Mouse (Mus musculus): ENCODE measurements around the gene 4933402D24Rik. TPM values are rescaled to one million over a fixed set of nuclear protein-coding genes. Genes with fewer than 3 reads are reported as not detected.

The 4933402D24Rik gene
- polyA plus RNA-seq, 1 experiment from 2014 or later: 0.24 TPM

DNA sequence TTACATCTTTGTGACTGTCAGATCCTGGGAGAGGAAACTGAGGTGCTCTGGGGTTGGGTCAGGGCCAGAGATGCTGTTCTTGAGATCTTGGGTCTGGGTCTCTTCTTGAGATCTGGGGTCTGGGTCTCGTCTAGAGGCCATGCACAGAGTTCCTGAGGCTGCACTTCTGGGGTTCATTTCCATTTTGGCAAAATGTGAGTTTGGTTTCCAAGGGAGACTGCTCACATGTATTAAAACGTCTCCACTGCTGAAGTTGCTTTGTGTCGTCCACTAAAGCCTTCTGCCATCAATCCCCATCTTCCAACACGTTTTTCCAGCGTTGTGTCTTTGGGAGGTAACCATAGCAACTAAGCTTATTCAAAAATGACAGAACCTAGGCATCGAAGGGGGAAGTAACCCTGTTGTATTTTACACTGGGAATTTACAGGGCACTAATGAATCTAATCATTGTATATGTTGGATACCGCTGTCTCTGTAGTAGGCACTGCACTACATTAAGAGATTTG is 5.1 kb downstream of the 4933402D24Rik start:
- Histone ChIP-seq H3K27me3 (ENCODE audit: control insufficient read depth, insufficient read depth, low read depth, low read length) (no peaks in the 10 kb centered on the region), H3K4me1 (ENCODE audit: control insufficient read depth, insufficient read depth, low read length) (peaks cover 30% of the 10 kb centered on the region), H3K27ac (ENCODE audit: low read length) (peak overlapping the region; percentile 67), H3K9me3 (replicated peaks; ENCODE audit: control insufficient read depth, low read length, poor library complexity, severe bottlenecking) (no peaks in the 10 kb centered on the region), H3K4me3 (ENCODE audit: low read depth, low read length) (no peak overlapping the region), H3K4me2 (ENCODE audit: low read length) (no peak overlapping the region; the same call in 1 of the 2 replicates), H3K36me3 (ENCODE audit: control insufficient read depth, insufficient read depth, low read length) (no peaks in the 10 kb centered on the region), H3K9ac (ENCODE audit: low read depth, low read length) (no peak overlapping the region)
- ATAC-seq: peak; percentile 78
- WGBS: 4% methylated on average over 7 of the region's 7 CpGs

DNA sequence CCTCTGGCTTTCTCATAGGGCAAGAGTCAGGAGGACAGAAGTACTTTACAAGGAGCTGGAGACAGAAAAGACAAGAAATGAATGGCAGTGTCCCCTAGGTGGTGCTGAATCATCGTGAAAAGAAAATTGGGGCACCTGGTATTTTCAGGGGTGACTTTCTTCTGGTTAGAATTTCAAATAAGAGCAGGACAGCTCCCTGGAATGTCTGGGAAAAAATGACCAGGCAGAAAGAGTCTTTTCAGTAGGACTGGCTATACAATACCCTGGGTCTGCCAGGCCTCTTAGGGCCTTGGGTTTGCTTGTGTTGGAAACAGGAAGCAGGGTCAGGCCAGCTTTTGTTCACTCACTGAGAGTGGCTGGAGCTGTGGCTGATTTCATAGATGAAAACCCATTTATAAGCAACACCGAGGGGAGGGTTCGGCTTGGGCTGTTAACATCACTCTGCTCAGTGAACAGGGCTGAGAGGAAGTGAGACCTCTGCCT is 5.8 kb downstream of the 4933402D24Rik start:
- Histone ChIP-seq H3K4me2 (ENCODE audit: low read length) (no peak overlapping the region), H3K27ac (ENCODE audit: low read length) (peak overlapping the region; percentile 67), H3K27me3 (ENCODE audit: control insufficient read depth, insufficient read depth, low read depth, low read length) (no peaks in the 10 kb centered on the region), H3K9me3 (replicated peaks; ENCODE audit: control insufficient read depth, low read length, poor library complexity, severe bottlenecking) (no peaks in the 10 kb centered on the region), H3K4me3 (ENCODE audit: low read depth, low read length) (no peak overlapping the region), H3K36me3 (ENCODE audit: control insufficient read depth, insufficient read depth, low read length) (no peaks in the 10 kb centered on the region), H3K4me1 (ENCODE audit: control insufficient read depth, insufficient read depth, low read length) (peaks cover 27% of the 10 kb centered on the region), H3K9ac (ENCODE audit: low read depth, low read length) (no peak overlapping the region)
- ATAC-seq: peak; percentile 89
- 2% methylated on average over 3 of the region's 3 CpGs for WGBS

DNA sequence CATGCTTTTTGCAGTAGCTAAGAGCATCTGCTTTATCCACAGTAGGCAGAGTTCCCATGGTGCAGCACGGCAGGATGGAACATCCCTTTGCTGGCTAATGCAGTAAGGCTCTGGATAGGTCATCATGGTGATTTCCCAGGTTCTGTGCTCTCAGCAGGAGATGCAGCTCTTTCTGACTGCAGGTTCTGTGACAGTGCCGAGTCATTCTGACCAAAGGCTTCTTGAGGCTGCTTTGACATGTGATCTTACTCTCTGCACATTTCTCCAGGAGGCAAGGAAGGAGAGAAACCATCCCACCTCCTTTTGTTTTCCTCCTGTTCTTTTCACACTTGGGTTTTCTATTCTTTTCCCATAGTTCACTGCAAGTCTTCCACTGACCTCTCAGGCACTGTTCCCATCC is 13.1 kb downstream of the 4933402D24Rik start:
- 60% methylated on average over 2 of the region's 2 CpGs for WGBS
- Histone ChIP-seq H3K27ac (ENCODE audit: low read length) (no peak overlapping the region), H3K4me1 (ENCODE audit: control insufficient read depth, insufficient read depth, low read length) (no peaks in the 10 kb centered on the region), H3K9ac (ENCODE audit: low read depth, low read length) (no peak overlapping the region), H3K27me3 (ENCODE audit: control insufficient read depth, insufficient read depth, low read depth, low read length) (no peaks in the 10 kb centered on the region), H3K4me3 (ENCODE audit: low read depth, low read length) (no peak overlapping the region), H3K4me2 (ENCODE audit: low read length) (no peak overlapping the region), H3K9me3 (replicated peaks; ENCODE audit: control insufficient read depth, low read length, poor library complexity, severe bottlenecking) (no peaks in the 10 kb centered on the region), H3K36me3 (ENCODE audit: control insufficient read depth, insufficient read depth, low read length) (peaks cover 7% of the 10 kb centered on the region)
- ATAC-seq: no peak

DNA sequence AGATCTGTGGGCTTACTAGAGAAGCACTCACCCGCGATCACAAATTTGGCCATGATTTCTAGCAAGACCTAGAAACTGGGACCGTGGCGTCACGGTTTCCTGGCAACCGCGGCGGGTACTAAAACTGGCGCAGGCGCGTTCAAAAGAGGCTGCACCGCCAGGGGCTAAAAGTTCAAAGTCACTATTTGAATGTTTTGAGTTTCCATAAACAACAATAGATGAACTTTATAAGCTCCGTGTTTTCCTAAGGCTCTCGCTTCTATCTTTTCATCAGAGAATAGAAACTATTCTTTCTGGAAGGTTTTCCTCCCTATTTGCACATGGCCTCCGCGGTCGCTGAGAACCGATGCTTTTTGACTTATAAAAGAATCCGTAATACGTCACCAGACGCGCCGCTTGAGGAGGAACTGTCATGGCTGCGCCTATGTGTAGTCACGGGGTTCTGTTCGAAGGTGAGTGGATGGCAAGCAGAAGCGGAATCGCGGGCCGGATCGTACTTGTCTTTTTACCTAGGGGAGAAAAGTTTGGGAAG is 38.8 kb downstream of the 4933402D24Rik start, which contains the start of the genes Mdh1b and Fastkd2:
Mdh1b (minus strand) TSS at position 79 of the 532 bp plus-strand sequence.
Fastkd2 (plus strand) TSS at position 375 of the 532 bp plus-strand sequence.
- peaks cover 28% of the 10 kb centered on the region for H3K4me1 ChIP-seq (ENCODE audit: control insufficient read depth, insufficient read depth, low read length)
- WGBS: under 1% methylated on average over 31 of the region's 31 CpGs

DNA sequence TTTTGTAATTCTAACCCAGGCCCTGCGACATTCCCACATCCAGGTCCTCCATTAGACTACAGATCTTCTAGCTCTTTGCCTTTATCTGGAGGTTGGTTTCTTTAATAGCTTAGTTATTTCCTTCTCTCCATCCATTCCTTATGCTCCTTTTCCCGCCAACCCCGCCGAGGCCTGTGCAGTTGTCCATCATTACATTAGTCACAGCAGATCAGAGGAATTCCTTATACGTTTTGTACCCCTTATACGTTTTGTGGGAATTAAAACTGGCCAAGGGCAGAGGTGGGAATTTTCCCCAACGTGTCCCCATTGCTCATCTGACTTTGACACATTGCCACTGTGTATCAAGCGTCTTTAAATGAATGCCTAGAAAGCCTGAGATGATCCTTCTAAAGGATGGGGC is 39.3 kb downstream of the 4933402D24Rik start:
- H3K4me1 ChIP-seq (ENCODE audit: control insufficient read depth, insufficient read depth, low read length): peaks cover 28% of the 10 kb centered on the region
- H3K27me3 ChIP-seq (ENCODE audit: control insufficient read depth, insufficient read depth, low read depth, low read length): peaks cover 7% of the 10 kb centered on the region
- no peak overlapping the region for H3K27ac ChIP-seq (ENCODE audit: low read length)
- peak; percentile 44 for ATAC-seq
- peak overlapping the region; percentile 75 for H3K4me3 ChIP-seq (ENCODE audit: low read depth, low read length)
- H3K36me3 ChIP-seq (ENCODE audit: control insufficient read depth, insufficient read depth, low read length): no peaks in the 10 kb centered on the region
- no peaks in the 10 kb centered on the region for H3K9me3 ChIP-seq (replicated peaks; ENCODE audit: control insufficient read depth, low read length, poor library complexity, severe bottlenecking)
- H3K9ac ChIP-seq (ENCODE audit: low read depth, low read length): peak overlapping the region; percentile 37; the same call in 1 of the 2 replicates
- peak overlapping the region; percentile 64 for H3K4me2 ChIP-seq (ENCODE audit: low read length)
- WGBS: 38% methylated on average over 8 of the region's 8 CpGs

More for the DNA sequence above, 38.8 kb downstream of the 4933402D24Rik start, which contains the start of the genes Mdh1b and Fastkd2:
- peak within 1 kb of the TSS; percentile 64 for H3K4me2 ChIP-seq (ENCODE audit: low read length)
- no peak within 1 kb of the TSS; the same call in 1 of the 2 replicates for H3K27ac ChIP-seq (ENCODE audit: low read length)
- peak; percentile 97 for ATAC-seq
- H3K9ac ChIP-seq (ENCODE audit: low read depth, low read length): peak within 1 kb of the TSS; percentile 71
- peak within 1 kb of the TSS; percentile 75 for H3K4me3 ChIP-seq (ENCODE audit: low read depth, low read length)
- no peaks in the 10 kb centered on the region for H3K9me3 ChIP-seq (replicated peaks; ENCODE audit: control insufficient read depth, low read length, poor library complexity, severe bottlenecking)
- H3K36me3 ChIP-seq (ENCODE audit: control insufficient read depth, insufficient read depth, low read length): no peaks in the 10 kb centered on the region
- H3K27me3 ChIP-seq (ENCODE audit: control insufficient read depth, insufficient read depth, low read depth, low read length): peaks cover 7% of the 10 kb centered on the region

GRCm38 (mm10) chr1:63720161-63720560 is 48.9 kb downstream of the 4933402D24Rik start:
- 71% methylated on average over 6 of the region's 7 CpGs for WGBS
- ATAC-seq: no peak

GRCm38 (mm10) chr1:63708876-63709275 is 60.2 kb downstream of the 4933402D24Rik start:
- H3K27me3 ChIP-seq (ENCODE audit: control insufficient read depth, insufficient read depth, low read depth, low read length): no peaks in the 10 kb centered on the region; the same call in 1 of the 2 replicates
- ATAC-seq: no peak
- no peaks in the 10 kb centered on the region for H3K9me3 ChIP-seq (replicated peaks; ENCODE audit: control insufficient read depth, low read length, poor library complexity, severe bottlenecking)
- WGBS: 65% methylated on average over 3 of the region's 3 CpGs
- no peaks in the 10 kb centered on the region for H3K36me3 ChIP-seq (ENCODE audit: control insufficient read depth, insufficient read depth, low read length)
- H3K4me2 ChIP-seq (ENCODE audit: low read length): no peak overlapping the region
- no peak overlapping the region for H3K27ac ChIP-seq (ENCODE audit: low read length)
- H3K4me1 ChIP-seq (ENCODE audit: control insufficient read depth, insufficient read depth, low read length): no peaks in the 10 kb centered on the region
- no peak overlapping the region for H3K4me3 ChIP-seq (ENCODE audit: low read depth, low read length)
- no peak overlapping the region for H3K9ac ChIP-seq (ENCODE audit: low read depth, low read length)

More at GRCm38 (mm10) chr1:63720161-63720560, 48.9 kb downstream of the 4933402D24Rik start:
- H3K9ac ChIP-seq (ENCODE audit: low read depth, low read length): no peak overlapping the region
- H3K27ac ChIP-seq (ENCODE audit: low read length): no peak overlapping the region
- no peak overlapping the region for H3K4me3 ChIP-seq (ENCODE audit: low read depth, low read length)
- H3K9me3 ChIP-seq (replicated peaks; ENCODE audit: control insufficient read depth, low read length, poor library complexity, severe bottlenecking): no peaks in the 10 kb centered on the region
- H3K36me3 ChIP-seq (ENCODE audit: control insufficient read depth, insufficient read depth, low read length): no peaks in the 10 kb centered on the region
- H3K27me3 ChIP-seq (ENCODE audit: control insufficient read depth, insufficient read depth, low read depth, low read length): no peaks in the 10 kb centered on the region
- H3K4me2 ChIP-seq (ENCODE audit: low read length): no peak overlapping the region
- H3K4me1 ChIP-seq (ENCODE audit: control insufficient read depth, insufficient read depth, low read length): no peaks in the 10 kb centered on the region

DNA sequence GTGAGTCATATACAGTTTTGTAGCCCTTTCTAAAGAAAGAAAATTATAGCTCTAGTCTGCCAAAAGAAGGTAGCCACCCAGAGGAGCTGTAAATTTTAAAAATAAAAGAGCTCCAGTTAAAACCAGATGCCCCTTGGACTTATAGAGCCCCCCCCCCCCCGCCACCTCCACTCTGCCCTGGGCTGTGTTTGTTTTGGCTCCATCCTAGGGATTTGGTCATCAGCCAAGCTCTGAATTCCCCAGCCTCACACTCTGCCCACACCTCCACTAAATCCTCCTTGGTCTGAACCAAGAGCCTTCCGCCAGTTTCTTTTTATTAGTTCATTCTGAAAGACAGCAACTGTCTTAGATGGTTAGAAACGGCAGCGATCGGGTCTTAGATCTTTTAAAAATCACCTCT is 63.3 kb downstream of the 4933402D24Rik start:
- WGBS: 63% methylated on average over 5 of the region's 5 CpGs
- no peak for ATAC-seq
- H3K4me2 ChIP-seq (ENCODE audit: low read length): no peak overlapping the region
- no peaks in the 10 kb centered on the region; the same call in 1 of the 2 replicates for H3K27me3 ChIP-seq (ENCODE audit: control insufficient read depth, insufficient read depth, low read depth, low read length)
- H3K4me3 ChIP-seq (ENCODE audit: low read depth, low read length): no peak overlapping the region
- no peaks in the 10 kb centered on the region for H3K9me3 ChIP-seq (replicated peaks; ENCODE audit: control insufficient read depth, low read length, poor library complexity, severe bottlenecking)
- H3K36me3 ChIP-seq (ENCODE audit: control insufficient read depth, insufficient read depth, low read length): no peaks in the 10 kb centered on the region
- H3K27ac ChIP-seq (ENCODE audit: low read length): no peak overlapping the region
- H3K9ac ChIP-seq (ENCODE audit: low read depth, low read length): no peak overlapping the region
- no peaks in the 10 kb centered on the region for H3K4me1 ChIP-seq (ENCODE audit: control insufficient read depth, insufficient read depth, low read length)
